Mouse (Mus musculus) Patski (cell line): Measurements from ENCODE around the gene Pagr1b. TPM values are rescaled to one million over a fixed set of nuclear protein-coding genes. Genes with fewer than 3 reads are reported as not detected.

Experiments
- ATAC-seq: fragments of 100-300 bp; one replicate; pipeline ENCODE4 v1.8.0; 2021
- CTCF ChIA-PET: fragments of 350-600 bp; sonication (Branson Sonifier 250); formaldehyde crosslinking; loops from one replicate; lab custom pipeline; 2022; ENCODE audit warnings: inconsistent platforms; lab: Charles Lee
- POLR2A ChIA-PET: fragments of 350-600 bp; sonication (Branson Sonifier 250); formaldehyde crosslinking; loops from one replicate; lab custom pipeline; 2022; ENCODE audit warnings: antibody characterized with exemption, inconsistent platforms; lab: Charles Lee
- DNase-seq: peaks from one replicate; pipeline ENCODE4 v3.0.0-alpha.2; 2011; ENCODE audit warnings: low read depth, low spot score
- H3K27me3 ChIP-seq: fragments of 371-371 bp; one replicate; pipeline ENCODE4 v1.5.1; 2021
- CTCF ChIP-seq: fragments of 100-300 bp; IDR thresholded peaks from one replicate; pipeline ENCODE4 v1.5.1; 2021
- in situ Hi-C: fragments of 300-500 bp; cut with MboI; formaldehyde crosslinking; loops from 3 replicates; pipeline ENCODE4 v1.11.1; 2018; ENCODE audit warnings: low pct_unique_long_range_greater_than_20kb, mixed read lengths
- polyA plus RNA-seq: library from polyadenylated mRNA; unstranded; gene quantifications from one replicate; pipeline ENCODE4 v1.2.3, GENCODE M21; 2021

Pagr1b gene
- polyA plus RNA-seq, 1 experiment from 2014 or later: 0.33 TPM

DNA sequence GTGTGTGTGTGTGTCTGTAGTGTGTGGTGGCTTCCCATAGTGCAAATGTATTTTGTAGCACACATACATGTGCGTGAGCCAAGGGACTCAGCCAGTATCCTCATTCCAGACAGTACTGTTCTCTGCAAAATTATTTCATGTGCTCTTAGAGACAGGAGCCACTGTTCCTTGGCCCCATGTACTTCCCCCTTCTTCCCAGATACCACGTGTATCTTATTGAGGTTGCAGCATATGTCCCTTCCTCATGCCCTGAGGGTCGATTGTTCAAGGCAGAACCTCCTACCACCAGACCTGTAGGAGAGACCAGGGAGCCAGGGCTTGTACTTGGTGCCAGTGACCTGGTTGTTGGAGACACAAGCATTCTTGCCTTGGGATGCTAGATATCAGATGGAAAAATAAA lies 61.2 kb downstream of the Pagr1b start:
- in situ Hi-C loops: no loop called here
- no peak for TF ChIP-seq CTCF
- DNase-seq: no peak
- ChIA-PET POLR2A (no interaction called here), CTCF (no interaction called here)
- no peak for ATAC-seq
- peaks cover 31% of the 10 kb centered on the region for H3K27me3 ChIP-seq

DNA sequence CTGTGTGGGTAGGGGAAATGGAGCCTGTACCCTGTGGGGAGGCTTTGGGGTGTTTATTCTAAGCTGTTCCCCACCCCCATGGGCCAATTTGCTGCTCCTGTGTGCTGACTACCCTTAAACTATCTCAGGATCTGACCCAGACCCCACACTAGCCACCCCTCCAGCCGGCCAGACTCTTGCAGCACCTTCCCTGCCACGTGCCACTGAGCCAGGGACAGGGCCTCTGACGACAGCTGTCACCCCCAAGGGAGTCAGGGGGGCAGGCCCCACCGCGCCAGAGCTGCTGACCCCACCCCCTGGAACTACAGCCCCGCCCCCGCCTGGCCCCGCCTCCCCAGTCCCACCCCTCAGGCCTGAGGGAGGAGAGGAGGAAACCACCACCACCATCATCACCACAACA lies 63.6 kb downstream of the Pagr1b start:
- CTCF ChIA-PET: interaction anchor here (0.7 kb wide), 1 partner anchor 118 kb away, joined by 3 read pairs; no protein-coding TSS in a partner anchor
- H3K27me3 ChIP-seq: peaks cover 24% of the 10 kb centered on the region
- no peak for TF ChIP-seq CTCF
- ATAC-seq (no peak), DNase-seq (no peak)
- POLR2A ChIA-PET: no interaction called here
- in situ Hi-C loops: loop anchor here (5.0 kb wide), 1 partner anchor 120 kb away; the partner anchor contains the start of gene 4930451I11Rik

DNA sequence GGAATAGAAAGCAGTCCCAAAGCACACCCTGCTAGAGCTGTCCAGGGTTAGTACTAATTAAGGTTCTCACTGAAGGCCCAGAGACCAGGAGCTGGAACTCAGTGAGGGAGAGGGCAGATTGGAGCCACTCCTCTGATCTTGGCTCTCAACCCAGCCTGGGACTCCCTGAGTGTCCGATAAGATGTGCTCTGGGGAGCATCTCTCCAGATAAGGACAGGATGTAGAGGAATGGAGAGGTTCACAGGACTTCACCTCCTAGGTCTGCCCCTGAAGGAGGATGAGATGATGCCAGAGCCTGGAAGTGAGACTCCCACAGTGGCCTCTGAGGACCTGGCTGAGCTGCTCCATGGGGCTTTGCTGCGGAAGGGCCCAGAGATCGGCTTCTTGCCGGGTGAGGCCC lies 64.5 kb downstream of the Pagr1b start:
- ATAC-seq (no peak), DNase-seq (no peak)
- ChIA-PET CTCF (interaction anchor here (1.6 kb wide), 1 partner anchor 119 kb away, joined by 4 read pairs; no protein-coding TSS in a partner anchor), POLR2A (interaction anchor here (1.0 kb wide), 1 partner anchor 9 kb away, joined by 3 read pairs; no protein-coding TSS in a partner anchor)
- TF ChIP-seq CTCF: no peak
- in situ Hi-C loops: loop anchor here (5.0 kb wide), 1 partner anchor 119 kb away; the partner anchor contains the start of gene 4930451I11Rik
- H3K27me3 ChIP-seq: peaks cover 24% of the 10 kb centered on the region

Other genes with a start within 250 kb of the Pagr1b start
- gene Ypel3, start 239.5 kb downstream of the Pagr1b start, polyA plus RNA-seq: 109 TPM
- gene Tbx6, start 235.0 kb downstream of the Pagr1b start, polyA plus RNA-seq: 0.49 TPM
- gene Ppp4c, start 224.0 kb downstream of the Pagr1b start, polyA plus RNA-seq: 94.3 TPM
- gene Fam57b, start 218.8 kb downstream of the Pagr1b start, polyA plus RNA-seq: 1.3 TPM
- gene 4930451I11Rik, start 184.8 kb downstream of the Pagr1b start, polyA plus RNA-seq: not detected
- gene Doc2a, start 169.1 kb downstream of the Pagr1b start, polyA plus RNA-seq: not detected
- 58.5 TPM for gene Hirip3, start 154.5 kb downstream of the Pagr1b start, polyA plus RNA-seq
- gene Ino80e, start 154.1 kb downstream of the Pagr1b start, polyA plus RNA-seq: 67.7 TPM
- 66.0 TPM for gene Taok2, start 131.8 kb downstream of the Pagr1b start, polyA plus RNA-seq
- gene Tmem219, start 93.6 kb downstream of the Pagr1b start, polyA plus RNA-seq: 48.0 TPM
- gene Kctd13, start 87.6 kb downstream of the Pagr1b start, polyA plus RNA-seq: 14.0 TPM
- gene Asphd1, start 66.9 kb downstream of the Pagr1b start, polyA plus RNA-seq: not detected
- gene Sez6l2, start 65.9 kb downstream of the Pagr1b start, polyA plus RNA-seq: 0.08 TPM
- 143 TPM for gene Cdipt, start 40.6 kb downstream of the Pagr1b start, polyA plus RNA-seq
- 1.3 TPM for gene Cdiptos, start 40.4 kb downstream of the Pagr1b start, polyA plus RNA-seq
- 104 TPM for gene Mvp, start 1.9 kb downstream of the Pagr1b start, polyA plus RNA-seq
- gene Pagr1a, start 868 bp upstream of the Pagr1b start, polyA plus RNA-seq: 17.5 TPM
- gene Gm42742, start 4.6 kb upstream of the Pagr1b start, polyA plus RNA-seq: 39.5 TPM
- 0.36 TPM for gene Prrt2, start 4.7 kb upstream of the Pagr1b start, polyA plus RNA-seq
- 139 TPM for gene Maz, start 10.6 kb upstream of the Pagr1b start, polyA plus RNA-seq
- gene Kif22, start 26.0 kb upstream of the Pagr1b start, polyA plus RNA-seq: 47.3 TPM
- gene Zg16, start 70.8 kb upstream of the Pagr1b start, polyA plus RNA-seq: not detected
- gene AI467606, start 74.9 kb upstream of the Pagr1b start, polyA plus RNA-seq: 0.71 TPM
- gene Qprt, start 105.7 kb upstream of the Pagr1b start, polyA plus RNA-seq: not detected
- 0.21 TPM for gene Spn, start 121.3 kb upstream of the Pagr1b start, polyA plus RNA-seq
- 66.6 TPM for gene Cd2bp2, start 179.6 kb upstream of the Pagr1b start, polyA plus RNA-seq
- 51.7 TPM for gene Tbc1d10b, start 192.0 kb upstream of the Pagr1b start, polyA plus RNA-seq
- gene Mylpf, start 192.4 kb upstream of the Pagr1b start, polyA plus RNA-seq: 6.9 TPM
- 17.7 TPM for gene Zfp553, start 216.6 kb upstream of the Pagr1b start, polyA plus RNA-seq
- gene Sept1, start 216.6 kb upstream of the Pagr1b start, polyA plus RNA-seq: 2.1 TPM
- gene Zfp771, start 227.8 kb upstream of the Pagr1b start, polyA plus RNA-seq: 45.1 TPM
- gene Dctpp1, start 244.2 kb upstream of the Pagr1b start, polyA plus RNA-seq: 30.0 TPM